Mouse (Mus musculus): ENCODE measurements around the gene Mtfr2.
A peak's percentile ranks its signal among the peaks of the same experiment; 100 is the strongest.

The Mtfr2 gene

GRCm38 (mm10) chr10:20379071-20379735 is 31.6 kb downstream of the Mtfr2 start:
- DNase-seq = peak; percentile 16

GRCm38 (mm10) chr10:20380798-20381197 is 33.2 kb downstream of the Mtfr2 start:
- no peak for DNase-seq

- no peak for DNase-seq
Measured at GRCm38 (mm10) chr10:20381352-20381751, 33.8 kb downstream of the Mtfr2 start.

GRCm38 (mm10) chr10:20382807-20383419 is 35.3 kb downstream of the Mtfr2 start:
- no peak for DNase-seq

GRCm38 (mm10) chr10:20390568-20390967 is 43.0 kb downstream of the Mtfr2 start:
- no peak for DNase-seq

- DNase-seq = no peak
Measured at GRCm38 (mm10) chr10:20394815-20395214, 47.2 kb downstream of the Mtfr2 start.

- no peak for DNase-seq
Measured at GRCm38 (mm10) chr10:20395778-20396177, 48.2 kb downstream of the Mtfr2 start.

- no peak for DNase-seq
Measured at GRCm38 (mm10) chr10:20398224-20398623, 50.7 kb downstream of the Mtfr2 start.

- DNase-seq = no peak
Measured at GRCm38 (mm10) chr10:20398641-20399390, 51.2 kb downstream of the Mtfr2 start.

- DNase-seq = no peak
Measured at GRCm38 (mm10) chr10:20400406-20400805, 52.8 kb downstream of the Mtfr2 start.

- DNase-seq = no peak
Measured at GRCm38 (mm10) chr10:20402941-20403340, 55.4 kb downstream of the Mtfr2 start.

GRCm38 (mm10) chr10:20405471-20405870 is 57.9 kb downstream of the Mtfr2 start:
- peak; percentile 71 for DNase-seq

GRCm38 (mm10) chr10:20408336-20408735 is 60.8 kb downstream of the Mtfr2 start:
- peak; percentile 34 for DNase-seq

- peak; percentile 74 for DNase-seq
Measured at GRCm38 (mm10) chr10:20409181-20409580, 61.6 kb downstream of the Mtfr2 start.
